Mouse (Mus musculus) brain, embryonic 14.5 days (tissue): Measurements from ENCODE around the gene Ccdc28a.

ENCODE experiments used
- CTCF ChIP-seq: fragments of 200-500 bp; IDR thresholded peaks from 2 replicates; pipeline ENCODE4 v1.5.1; 2012; ENCODE audit warnings: inconsistent platforms, mild to moderate bottlenecking, moderate library complexity, borderline replicate concordance; ENCODE audit not compliant: insufficient read depth, insufficient read length; ENCODE audit errors: extremely low read depth
- POLR2A ChIP-seq: fragments of 200-500 bp; IDR thresholded peaks from 2 replicates; pipeline ENCODE4 v1.6.1; 2012; ENCODE audit warnings: mild to moderate bottlenecking, inconsistent platforms, borderline replicate concordance; ENCODE audit not compliant: poor library complexity, insufficient read depth, insufficient read length, severe bottlenecking; ENCODE audit errors: extremely low read depth

- TF ChIP-seq POLR2A: no peak
- peak; percentile 85 for TF ChIP-seq CTCF
Observed at GRCm38 (mm10) chr10:18197206-18197979, 37.4 kb downstream of the Ccdc28a start.
